Mouse (Mus musculus): ENCODE results near the gene Mindy4. TPM values are rescaled to one million over a fixed set of nuclear protein-coding genes. Genes with fewer than 3 reads are reported as not detected.

The Mindy4 gene
- total and polyA plus RNA-seq, 3 experiments: not detected

DNA sequence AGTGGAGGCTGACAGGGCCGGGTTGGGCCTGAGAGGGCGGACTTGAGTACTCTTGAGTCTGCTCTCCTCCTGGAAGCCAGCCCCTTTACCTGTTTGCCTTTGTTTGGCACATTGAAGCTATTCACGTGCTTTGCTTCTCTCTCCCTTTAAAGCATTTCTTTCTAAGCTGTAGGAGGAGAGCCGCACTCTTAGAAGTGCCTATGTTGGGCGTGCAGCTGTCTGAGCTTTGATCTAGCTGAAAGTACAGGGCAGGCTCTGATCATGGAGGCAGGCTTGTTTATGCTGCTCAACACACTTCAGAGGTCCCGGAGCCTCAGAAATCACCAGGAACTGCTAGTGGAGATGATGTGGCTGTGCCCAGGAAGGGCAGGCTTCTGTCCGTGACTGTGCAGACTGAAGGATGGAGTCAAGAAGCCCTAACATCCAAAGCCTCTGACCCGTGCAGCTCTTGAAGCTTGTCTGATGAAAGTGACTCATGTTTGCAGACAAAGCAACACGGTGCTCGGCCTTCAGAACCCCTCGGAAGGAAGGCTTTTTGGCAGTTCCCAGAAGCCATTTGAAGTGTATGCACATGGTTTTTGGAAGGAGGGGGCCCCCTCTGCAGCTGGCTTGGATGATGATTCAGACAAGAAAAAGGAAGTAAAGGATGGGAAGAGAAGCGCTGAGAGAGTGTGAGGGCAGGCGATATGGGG is 53.5 kb downstream of the Mindy4 start:
- TF ChIP-seq TBP (conservative IDR thresholded peaks at IDR 0.05; ENCODE audit: low read depth, low read length): no peak
- TF ChIP-seq GABPA (IDR thresholded peaks at IDR 0.05; ENCODE audit: insufficient replicate concordance, low read depth, low read length): no peak
- TF ChIP-seq JUND (conservative IDR thresholded peaks at IDR 0.05; ENCODE audit: low read depth, low read length): no peak
- no peak for TF ChIP-seq E2F4 (IDR thresholded peaks at IDR 0.05; ENCODE audit: insufficient replicate concordance, low read depth, low read length)
- TF ChIP-seq ZMIZ1 (IDR thresholded peaks at IDR 0.05; ENCODE audit: low read depth, low read length): no peak
- TF ChIP-seq ZKSCAN1 (IDR thresholded peaks at IDR 0.05; ENCODE audit: borderline replicate concordance, low read depth, low read length): no peak
- TF ChIP-seq MXI1 (IDR thresholded peaks at IDR 0.05; ENCODE audit: low read depth, low read length): no peak
- TF ChIP-seq ELF1 (IDR thresholded peaks at IDR 0.05; ENCODE audit: low read depth, low read length): no peak
- no peak for TF ChIP-seq MAFK (IDR thresholded peaks at IDR 0.05; ENCODE audit: insufficient replicate concordance, low read length)
- TF ChIP-seq USF2 (conservative IDR thresholded peaks at IDR 0.05; ENCODE audit: low read depth, low read length): no peak
- TF ChIP-seq RAD21 (IDR thresholded peaks at IDR 0.05; ENCODE audit: low read depth, low read length): no peak
- no peak for TF ChIP-seq ZNF384 (IDR thresholded peaks at IDR 0.05; ENCODE audit: low read depth, low read length)
- Histone ChIP-seq H3K27ac (ENCODE audit: insufficient read depth, low read depth) (no peak overlapping the region), H3K9ac (ENCODE audit: insufficient read depth, low read depth) (no peak overlapping the region), H3K27me3 (replicated peaks) (peaks cover 83% of the 10 kb centered on the region), H3K79me2 (replicated peaks; ENCODE audit: control insufficient read depth, extremely low read depth, insufficient read depth, poor library complexity, severe bottlenecking) (no peaks in the 10 kb centered on the region), H3K36me3 (replicated peaks in 1 of 2; ENCODE audit: control insufficient read depth in 1 of 2, insufficient read depth in 1 of 2, low read length in 1 of 2) (no peaks in the 10 kb centered on the region), H3K4me2 (ENCODE audit: insufficient read depth, low read depth, poor library complexity, severe bottlenecking) (no peak overlapping the region), H3K4me3 (replicated peaks in 1 of 3; ENCODE audit: low read depth in 2 of 3, low read length in 2 of 3, poor library complexity in 1 of 3) (no peak overlapping the region), H3K4me1 (ENCODE audit: control insufficient read depth in 1 of 2, insufficient read depth in 2 of 2) (no peaks in the 10 kb centered on the region; a peak in 1 of 4 replicates), H3K9me3 (replicated peaks; ENCODE audit: low read length) (no peaks in the 10 kb centered on the region)
- no peak for DNase-seq (ENCODE audit: extremely low read depth)
- in situ Hi-C loops (cut with MboI; ENCODE audit: low pct_ligation_motif_present, low pct_unique_long_range_greater_than_20kb, low sequenced_read_pairs) (no loop called here), dilution Hi-C loops (cut with MboI; ENCODE audit: extremely low pct_ligation_motif_present, extremely low pct_unique_long_range_greater_than_20kb, low sequenced_read_pairs) (no loop called here)

DNA sequence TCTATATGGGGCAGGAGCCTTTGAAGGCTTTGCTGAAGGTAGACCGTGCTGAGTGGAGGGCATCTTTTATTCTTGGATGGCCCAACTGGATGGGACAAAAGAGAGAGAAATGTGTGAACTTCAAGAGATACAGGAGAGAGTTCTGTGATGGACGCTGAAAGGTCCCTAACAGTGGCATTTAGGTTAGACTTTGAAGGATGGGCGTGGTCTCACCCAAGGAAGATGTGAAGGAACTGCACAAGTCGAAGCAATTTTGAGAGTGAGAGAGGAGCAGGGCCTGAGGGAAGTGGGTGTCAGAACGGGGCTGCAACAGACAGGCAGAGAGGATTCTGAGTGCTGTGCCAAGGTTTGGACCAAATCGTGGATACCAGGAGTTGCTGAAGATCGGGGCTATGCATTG is 54.1 kb downstream of the Mindy4 start:
- no peak for TF ChIP-seq SIN3A (IDR thresholded peaks at IDR 0.05; ENCODE audit: low read length)
- no peak for TF ChIP-seq ZNF384 (IDR thresholded peaks at IDR 0.05; ENCODE audit: low read depth, low read length)
- no peak for TF ChIP-seq MAFK (IDR thresholded peaks at IDR 0.05; ENCODE audit: insufficient replicate concordance, low read length)
- TF ChIP-seq JUN (IDR thresholded peaks at IDR 0.05; ENCODE audit: insufficient read depth, low read depth, low read length): no peak
- H3K4me1 ChIP-seq (ENCODE audit: control insufficient read depth in 1 of 2, insufficient read depth in 2 of 2): no peaks in the 10 kb centered on the region; a peak in 1 of 4 replicates
- no peak overlapping the region for H3K27ac ChIP-seq (ENCODE audit: insufficient read depth, low read depth)
- dilution Hi-C loops (cut with MboI; ENCODE audit: extremely low pct_ligation_motif_present, extremely low pct_unique_long_range_greater_than_20kb, low sequenced_read_pairs) (no loop called here), in situ Hi-C loops (cut with MboI; ENCODE audit: low pct_ligation_motif_present, low pct_unique_long_range_greater_than_20kb, low sequenced_read_pairs) (no loop called here)
- no peak for DNase-seq (ENCODE audit: extremely low read depth)
- H3K79me2 ChIP-seq (replicated peaks; ENCODE audit: control insufficient read depth, extremely low read depth, insufficient read depth, poor library complexity, severe bottlenecking): no peaks in the 10 kb centered on the region
- no peak overlapping the region for H3K4me2 ChIP-seq (ENCODE audit: insufficient read depth, low read depth, poor library complexity, severe bottlenecking)
- H3K4me3 ChIP-seq (replicated peaks in 1 of 3; ENCODE audit: low read depth in 2 of 3, low read length in 2 of 3, poor library complexity in 1 of 3): no peak overlapping the region
- no peaks in the 10 kb centered on the region for H3K9me3 ChIP-seq (replicated peaks; ENCODE audit: low read length)
- H3K27me3 ChIP-seq (replicated peaks): peaks cover 77% of the 10 kb centered on the region
- no peak overlapping the region for H3K9ac ChIP-seq (ENCODE audit: insufficient read depth, low read depth)
- H3K36me3 ChIP-seq (replicated peaks in 1 of 2; ENCODE audit: control insufficient read depth in 1 of 2, insufficient read depth in 1 of 2, low read length in 1 of 2): no peaks in the 10 kb centered on the region
